Mouse (Mus musculus) neutrophil, adult 65 days (primary cell): ENCODE measurements around the gene Olfr809. TPM values are rescaled to one million over a fixed set of nuclear protein-coding genes. Genes with fewer than 3 reads are reported as not detected.

Source experiments
- total RNA-seq: library from RNA; stranded (reverse); gene quantifications from 2 replicates; pipeline ENCODE4 v1.2.4, GENCODE M21; 2023

The Olfr809 gene
- not detected in 2 replicates for total RNA-seq

DNA sequence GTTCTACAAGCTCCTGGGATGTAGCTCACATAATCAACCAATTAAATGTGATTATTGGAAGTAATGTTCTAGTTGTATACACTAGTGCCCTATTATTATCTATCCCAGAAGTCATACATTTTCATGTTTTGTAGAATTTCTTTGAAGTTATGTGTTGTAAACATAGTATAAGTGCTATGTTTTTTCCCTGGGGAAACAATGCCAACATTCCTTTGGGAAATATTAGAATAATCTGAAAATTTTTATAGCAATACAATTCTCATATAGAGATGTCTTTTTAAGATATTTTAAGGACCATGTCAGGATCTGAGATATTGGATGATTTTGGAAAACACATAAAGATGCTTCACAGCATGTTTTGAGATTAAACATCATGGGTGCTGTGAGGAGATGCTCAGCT lies at the start of gene Olfr809:
Olfr809 (plus strand) TSS at position 301 of the 400 bp plus-strand sequence.

DNA sequence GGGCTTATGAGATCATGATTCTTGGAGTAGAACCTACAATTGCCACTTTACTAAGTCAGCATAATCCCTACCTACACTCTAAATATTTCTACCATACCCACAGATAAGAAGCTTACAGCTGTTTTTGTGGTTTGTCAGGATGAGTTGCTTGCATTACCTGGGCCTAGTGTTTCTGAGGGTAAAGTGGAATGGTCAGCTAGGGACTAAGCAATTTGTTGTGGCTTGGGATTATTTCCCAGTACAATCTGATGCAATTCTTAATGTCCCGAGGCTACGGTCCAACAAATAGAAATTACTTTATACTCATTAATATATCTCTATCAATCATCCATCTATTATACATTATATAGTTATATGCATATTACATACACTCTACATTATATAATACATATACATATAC lies 45.2 kb upstream of the Olfr809 start, which contains the start of gene Olfr805:
Olfr805 (minus strand) TSS at position 101 of the 400 bp plus-strand sequence.

DNA sequence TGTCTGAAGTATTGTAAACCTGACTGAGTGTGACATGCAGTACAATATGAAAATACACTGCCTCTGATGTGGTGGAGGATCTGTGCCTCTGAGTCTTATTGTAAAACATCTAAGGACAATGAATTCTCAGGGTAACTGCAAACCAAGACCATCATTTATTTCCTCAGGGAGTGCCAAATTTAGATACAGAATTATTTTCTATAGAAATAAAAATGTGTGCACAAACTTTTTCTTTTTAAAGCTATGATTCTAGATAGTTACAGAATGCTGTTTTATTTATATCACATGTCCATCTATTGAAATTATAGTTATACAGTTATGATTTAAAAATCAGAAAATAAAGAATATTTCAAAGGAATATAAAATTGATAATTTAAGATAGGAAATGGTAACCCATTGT lies 32.6 kb upstream of the Olfr809 start, which contains the start of gene Olfr806:
Olfr806 (minus strand) TSS at position 101 of the 400 bp plus-strand sequence.

DNA sequence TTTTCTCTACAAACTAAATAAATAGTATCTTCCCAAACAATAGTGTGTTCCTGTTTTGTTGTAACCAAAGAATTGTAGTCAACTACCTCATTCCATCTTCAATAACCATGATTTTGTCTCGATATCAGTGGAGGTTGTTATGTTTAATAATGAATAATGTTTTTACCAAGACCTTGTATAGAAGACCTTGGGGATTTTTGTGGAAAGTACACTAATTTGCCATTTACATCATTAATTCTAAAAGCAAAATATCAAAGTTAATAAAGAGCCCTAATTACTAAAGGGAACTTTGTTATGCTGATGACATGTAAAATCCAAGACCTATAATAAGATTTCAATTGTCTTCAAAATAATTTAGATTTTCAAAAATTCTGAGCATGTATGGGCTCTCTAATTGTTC lies 16.7 kb upstream of the Olfr809 start, which contains the start of gene Olfr807:
Olfr807 (minus strand) TSS at position 101 of the 400 bp plus-strand sequence.

DNA sequence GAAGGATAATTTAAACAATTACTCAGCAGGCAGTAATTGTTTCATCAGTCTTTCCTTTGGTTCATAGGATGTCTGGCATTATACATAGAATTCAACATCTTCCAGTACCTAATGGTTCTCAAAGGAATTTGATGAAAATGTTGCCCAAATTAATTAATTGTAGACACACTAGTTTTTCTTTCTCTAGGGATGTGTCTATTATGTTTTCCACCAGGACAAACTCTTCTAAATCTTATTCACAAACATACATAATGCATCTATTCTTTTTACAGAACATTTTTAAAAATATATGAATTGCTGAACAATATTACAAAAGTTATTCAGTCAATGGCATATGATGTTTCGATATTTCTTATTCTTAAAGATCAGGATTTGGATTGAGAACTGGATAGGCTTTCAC lies 9.3 kb upstream of the Olfr809 start, which contains the start of gene Olfr808:
Olfr808 (plus strand) TSS at position 301 of the 400 bp plus-strand sequence.

DNA sequence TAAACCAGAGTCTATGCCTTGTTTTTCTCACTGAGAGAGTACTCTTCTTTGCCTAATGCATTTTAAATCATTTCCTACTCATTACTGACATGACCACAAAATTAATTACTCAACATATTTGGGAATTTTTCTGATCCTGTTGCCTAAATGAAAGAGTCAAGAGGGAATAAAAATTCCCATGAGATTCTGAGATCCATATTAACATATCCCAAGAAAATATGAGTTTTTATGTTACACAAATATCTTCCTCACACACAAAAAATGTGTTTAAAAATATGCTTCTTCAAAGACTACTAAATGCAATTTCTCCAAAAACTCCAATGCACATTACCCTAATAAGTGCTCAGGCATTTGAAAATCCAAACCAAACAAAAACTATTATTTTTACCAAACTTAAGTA lies 20.4 kb downstream of the Olfr809 start, which contains the start of gene Olfr810:
Olfr810 (minus strand) TSS at position 101 of the 400 bp plus-strand sequence.

DNA sequence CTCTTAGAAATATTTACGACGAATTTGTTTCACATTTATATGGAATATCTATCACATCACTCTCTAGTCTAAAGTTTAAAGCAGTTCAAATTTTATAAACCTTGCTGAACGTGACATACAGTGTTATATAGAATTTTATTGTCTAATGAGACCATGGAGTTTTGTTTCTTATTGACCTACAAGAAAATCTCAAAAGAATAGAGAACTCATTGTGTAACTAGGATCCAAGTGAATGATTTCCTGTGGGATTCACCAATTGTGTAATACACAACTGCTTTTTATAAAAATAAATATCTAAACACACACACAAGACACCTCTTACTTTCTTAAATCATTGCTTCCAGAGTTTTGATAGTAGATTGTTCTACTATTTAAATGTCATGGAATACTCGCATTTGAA lies 29.9 kb downstream of the Olfr809 start, which contains the start of gene Olfr811:
Olfr811 (minus strand) TSS at position 101 of the 400 bp plus-strand sequence.

Other genes starting within 250 kb of the Olfr809 start
- not detected in 2 replicates for gene Olfr792, start 235.5 kb upstream of the Olfr809 start, total RNA-seq
- not detected in 2 replicates for gene Olfr794, start 207.0 kb upstream of the Olfr809 start, total RNA-seq
- not detected in 2 replicates for gene Olfr796, start 162.1 kb upstream of the Olfr809 start, total RNA-seq
- gene Olfr798, start 146.7 kb upstream of the Olfr809 start, total RNA-seq, result not detected in 2 replicates
- gene Olfr799, start 137.2 kb upstream of the Olfr809 start, total RNA-seq, result not detected in 2 replicates
- not detected in 2 replicates for gene Olfr800, start 116.9 kb upstream of the Olfr809 start, total RNA-seq
- not detected in 2 replicates for gene Olfr801, start 100.8 kb upstream of the Olfr809 start, total RNA-seq
- gene Olfr802, start 86.5 kb upstream of the Olfr809 start, total RNA-seq, result not detected in 2 replicates
- not detected in 2 replicates for gene Olfr803, start 80.4 kb upstream of the Olfr809 start, total RNA-seq
- not detected in 2 replicates for gene Olfr804, start 71.4 kb upstream of the Olfr809 start, total RNA-seq
- not detected in 2 replicates for gene Olfr805, start 45.3 kb upstream of the Olfr809 start, total RNA-seq
- gene Olfr806, start 32.7 kb upstream of the Olfr809 start, total RNA-seq, result not detected in 2 replicates
- gene Olfr807, start 16.8 kb upstream of the Olfr809 start, total RNA-seq, result not detected in 2 replicates
- not detected in 2 replicates for gene Olfr808, start 9.2 kb upstream of the Olfr809 start, total RNA-seq
- gene Olfr810, start 20.3 kb downstream of the Olfr809 start, total RNA-seq, result not detected in 2 replicates
- not detected in 2 replicates for gene Olfr811, start 29.8 kb downstream of the Olfr809 start, total RNA-seq
- not detected in 2 replicates for gene Olfr812, start 71.5 kb downstream of the Olfr809 start, total RNA-seq
- gene Olfr813, start 80.7 kb downstream of the Olfr809 start, total RNA-seq, result not detected in 2 replicates
- gene Olfr814, start 105.2 kb downstream of the Olfr809 start, total RNA-seq, result not detected in 2 replicates
- not detected in 2 replicates for gene Olfr815, start 131.2 kb downstream of the Olfr809 start, total RNA-seq
- gene Olfr816, start 141.0 kb downstream of the Olfr809 start, total RNA-seq, result not detected in 2 replicates
- not detected in 2 replicates for gene Olfr818, start 174.5 kb downstream of the Olfr809 start, total RNA-seq
- gene Olfr819, start 192.6 kb downstream of the Olfr809 start, total RNA-seq, result not detected in 2 replicates
- gene Olfr247, start 201.5 kb downstream of the Olfr809 start, total RNA-seq, result not detected in 2 replicates
- gene Gm10310, start 210.4 kb downstream of the Olfr809 start, total RNA-seq, result not detected in 2 replicates
- not detected in 2 replicates for gene Olfr820, start 238.0 kb downstream of the Olfr809 start, total RNA-seq